Mouse (Mus musculus) cerebellum, adult 11 months (tissue): ENCODE results near the gene Dscam.

ENCODE experiments used
- DNase-seq: peaks from one replicate; pipeline ENCODE4 v3.0.0; 2022

The Dscam gene

DNA sequence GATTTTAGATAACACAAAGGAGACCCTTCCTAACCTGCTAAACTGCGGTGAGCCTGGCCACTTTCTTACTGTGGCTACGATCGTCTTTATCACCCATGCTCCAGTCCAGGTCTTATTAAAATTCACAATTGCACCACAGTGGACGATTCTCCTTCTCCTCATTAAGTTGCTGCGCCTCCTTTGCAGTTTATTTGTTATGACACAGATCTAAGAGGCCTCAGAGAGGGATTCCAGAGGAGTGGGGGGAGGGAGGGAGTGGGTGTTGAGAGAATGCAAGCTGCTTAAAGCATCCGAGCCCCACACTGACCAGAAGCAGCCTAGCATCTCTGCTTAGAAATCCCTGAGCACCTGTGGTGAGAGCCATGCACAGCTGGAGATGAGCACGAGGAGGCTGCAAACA lies 413.6 kb downstream of the Dscam start:
- no peak for DNase-seq

DNA sequence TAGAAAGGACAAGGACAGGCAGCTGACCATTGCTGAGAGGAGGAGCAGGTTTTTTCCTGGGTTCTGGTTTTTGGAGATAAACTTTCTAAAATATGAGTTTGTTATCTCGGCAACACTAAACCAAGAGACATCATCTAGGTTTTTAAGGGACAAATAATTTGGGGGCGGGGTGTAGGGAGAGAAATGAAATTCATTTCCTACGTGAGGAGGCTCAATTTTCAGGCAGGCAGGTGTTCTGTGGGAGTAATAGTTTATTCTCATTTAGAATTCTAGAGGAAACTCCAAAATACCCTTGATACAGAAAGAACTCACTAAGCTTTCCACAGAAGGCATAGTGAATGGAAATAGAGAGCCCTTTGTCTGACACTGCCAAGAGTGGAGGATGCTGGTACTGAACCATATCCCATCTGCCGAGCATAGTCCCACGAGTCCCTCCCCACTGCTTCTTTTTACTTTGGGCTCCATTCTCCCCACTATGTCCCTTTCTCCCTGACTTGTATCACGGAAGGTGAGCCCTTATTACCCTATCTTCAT lies 415.5 kb downstream of the Dscam start:
- DNase-seq: no peak

DNA sequence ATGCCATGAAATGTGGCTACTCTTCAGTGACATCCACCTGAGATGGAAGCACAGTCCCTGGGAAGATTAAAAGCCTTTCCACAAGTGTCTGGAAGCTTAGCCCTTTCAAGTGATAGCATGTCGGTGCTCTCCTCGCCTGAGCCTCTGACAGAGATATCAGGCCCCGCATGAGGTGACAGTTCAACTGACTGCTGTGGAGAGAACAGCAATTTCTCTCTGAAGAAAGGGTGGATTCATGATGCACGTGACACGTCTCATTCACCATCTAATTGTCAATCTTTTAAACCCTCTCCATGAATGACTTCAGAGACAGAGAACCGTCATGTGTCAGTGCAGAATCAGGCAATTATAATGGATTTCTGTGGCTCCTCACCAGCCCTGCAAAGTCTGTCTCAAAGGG lies 416.2 kb downstream of the Dscam start:
- DNase-seq: no peak

DNA sequence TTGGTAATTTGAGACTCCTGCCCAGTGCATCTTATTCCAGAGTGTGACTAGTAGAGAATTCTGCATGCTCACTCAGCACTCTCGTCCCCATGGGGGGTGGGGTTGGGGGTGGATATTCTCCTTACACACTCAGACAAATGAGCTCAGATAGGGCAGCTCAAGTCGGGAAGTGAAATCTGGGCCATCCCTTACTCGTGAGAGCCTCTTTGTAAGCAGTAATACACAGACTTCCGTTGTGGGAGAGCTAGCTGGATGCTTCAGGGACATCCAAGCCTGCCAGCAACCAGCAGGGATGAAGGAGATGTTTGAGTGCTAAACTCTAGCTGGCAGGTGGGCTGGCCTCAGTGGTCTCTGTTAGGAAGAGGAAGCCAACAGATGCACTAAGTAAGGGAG lies 416.8 kb downstream of the Dscam start:
- DNase-seq: peak; percentile 8

DNA sequence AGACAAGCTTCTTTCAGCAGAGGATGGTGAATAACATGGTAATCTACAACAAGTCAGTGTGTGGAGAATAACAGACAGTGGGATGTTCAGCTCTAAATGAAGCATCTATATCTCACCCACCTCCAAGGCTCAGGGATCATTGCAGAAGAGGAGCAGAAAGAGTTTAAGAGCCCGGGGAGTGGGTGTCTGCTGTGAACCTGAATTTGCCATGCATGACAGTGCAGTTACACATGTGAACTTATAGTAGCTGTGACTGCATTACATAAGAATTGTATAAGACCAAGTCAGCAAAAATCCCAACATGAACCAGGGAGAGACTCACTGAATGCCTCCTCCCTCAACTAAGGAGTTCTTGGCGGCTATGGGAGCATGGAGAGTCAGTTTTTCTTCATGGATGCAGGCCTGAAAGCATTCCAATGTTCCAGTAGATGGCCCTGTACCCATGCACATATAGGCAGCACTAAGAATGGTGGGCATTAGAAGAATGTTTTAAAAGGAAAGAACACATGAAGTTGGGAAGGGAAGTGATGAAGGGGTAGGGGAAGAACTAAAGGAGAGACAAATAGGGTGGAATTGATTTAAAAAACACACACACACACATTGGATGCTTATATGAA lies 417.3 kb downstream of the Dscam start:
- DNase-seq: no peak

DNA sequence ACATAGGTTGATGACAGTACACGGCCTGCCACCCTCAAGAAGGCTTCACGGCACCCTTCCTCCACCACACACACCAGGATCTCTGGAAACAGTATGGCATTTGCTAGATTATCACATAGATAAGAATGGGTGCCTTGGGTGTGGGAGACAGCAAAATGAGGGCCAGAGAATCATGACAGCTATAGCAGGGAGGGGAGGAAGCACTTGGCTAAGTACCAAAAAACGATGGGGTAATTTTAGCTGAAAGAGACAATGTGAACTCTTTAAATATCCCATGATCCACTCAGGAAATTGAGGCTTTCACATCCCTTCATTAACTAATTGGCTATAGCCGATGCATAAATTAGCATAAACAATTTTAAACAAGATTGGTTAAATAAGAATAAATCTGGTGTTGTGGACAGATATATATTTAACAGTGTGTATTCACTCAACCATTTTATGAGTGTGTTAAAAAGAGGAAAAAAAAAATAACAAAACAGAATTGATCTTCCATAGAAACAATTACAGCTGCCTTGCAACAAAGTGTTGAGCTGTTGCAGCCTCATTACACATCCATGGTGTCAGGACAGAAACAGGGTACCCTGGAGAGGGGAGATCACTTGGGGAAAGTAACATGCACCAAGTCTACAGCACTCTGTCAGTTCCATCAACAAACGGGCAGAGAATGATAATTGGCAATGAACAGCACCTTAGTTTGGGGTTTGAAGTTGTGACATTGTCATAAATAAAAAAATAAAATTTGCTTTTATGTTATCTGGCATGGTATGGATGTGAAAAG lies 427.9 kb downstream of the Dscam start:
- DNase-seq: no peak

DNA sequence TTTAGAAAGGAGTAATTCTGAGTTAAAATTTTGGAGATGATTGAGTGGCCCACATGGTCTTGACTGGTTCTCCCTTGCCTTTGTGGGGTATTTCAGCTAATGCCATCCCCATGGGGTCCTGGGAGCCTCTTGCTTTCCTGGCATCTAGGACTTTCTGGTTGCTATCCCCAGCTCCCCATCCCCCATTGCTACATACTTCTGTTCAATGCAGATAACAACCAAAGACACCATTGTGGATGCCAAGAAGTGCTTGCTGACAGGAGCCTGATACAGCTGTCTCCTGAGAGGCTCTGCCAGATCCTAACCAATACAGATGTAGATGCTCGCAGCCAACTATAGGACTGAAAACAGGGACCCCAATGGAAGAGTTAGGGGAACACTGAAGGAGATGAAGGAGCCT lies 429.2 kb downstream of the Dscam start:
- no peak for DNase-seq

DNA sequence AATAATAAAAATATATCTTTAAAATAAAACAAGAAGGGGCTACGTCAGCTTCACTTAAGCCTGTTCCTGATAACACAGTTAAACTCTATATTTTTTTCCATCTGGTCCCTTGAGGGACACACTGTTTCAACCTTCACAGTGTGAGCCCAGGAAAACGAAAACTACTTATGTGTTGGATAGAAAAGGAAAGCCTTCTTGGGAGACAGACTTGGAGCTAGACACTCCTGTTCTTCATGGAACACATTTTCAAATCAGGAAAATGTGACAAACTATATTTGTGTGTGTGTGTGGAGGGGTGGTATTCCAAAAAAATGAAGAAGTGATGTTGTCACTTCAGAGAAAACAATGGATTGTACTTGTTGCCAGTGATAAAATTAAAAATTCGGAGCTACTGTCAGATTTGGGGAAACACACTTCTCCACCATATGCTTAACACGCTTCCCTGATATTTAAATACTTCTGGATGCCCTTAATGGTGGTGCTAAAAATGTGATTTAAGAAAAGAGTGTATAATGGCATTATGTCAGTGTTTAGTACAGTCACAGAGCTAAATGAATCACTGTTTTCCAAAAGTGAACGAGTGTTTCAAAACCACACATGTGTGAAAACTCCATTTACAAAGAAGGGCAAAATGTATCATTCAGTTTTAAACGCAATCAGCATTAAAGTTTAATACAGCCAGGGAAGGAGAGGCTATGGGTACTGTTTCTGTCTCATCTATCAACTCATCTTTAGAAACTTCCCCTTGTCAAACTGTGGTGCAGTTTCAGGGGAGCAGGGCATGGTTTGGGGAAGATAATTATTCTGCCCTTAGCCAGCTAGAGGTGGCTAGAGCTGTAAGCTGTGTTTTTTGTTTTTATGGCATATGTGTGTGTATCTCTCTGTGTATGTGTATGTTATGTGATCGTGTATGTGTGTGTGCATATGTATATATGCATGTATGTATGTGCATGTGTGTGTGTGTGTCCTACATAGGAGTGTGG lies 430.2 kb downstream of the Dscam start:
- no peak for DNase-seq

DNA sequence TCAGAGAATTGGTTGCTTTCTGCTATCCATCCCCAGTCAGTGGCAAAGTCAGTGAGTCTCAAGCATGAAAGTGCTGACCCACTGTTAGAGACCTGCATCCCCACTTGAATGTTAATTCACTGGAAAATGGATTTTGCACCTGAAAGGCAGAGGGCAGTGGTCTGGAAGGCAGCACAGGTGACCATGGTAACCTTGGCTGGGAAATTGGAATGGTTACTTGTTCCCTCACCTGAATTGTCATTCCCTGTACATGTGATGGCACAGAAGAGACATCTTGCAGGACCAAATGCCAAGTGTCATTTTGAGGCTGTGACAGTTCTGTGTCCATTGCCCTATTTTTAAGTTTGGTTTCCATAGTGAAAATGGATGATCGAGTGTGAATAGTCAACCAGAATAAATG lies 434.1 kb downstream of the Dscam start:
- no peak for DNase-seq

DNA sequence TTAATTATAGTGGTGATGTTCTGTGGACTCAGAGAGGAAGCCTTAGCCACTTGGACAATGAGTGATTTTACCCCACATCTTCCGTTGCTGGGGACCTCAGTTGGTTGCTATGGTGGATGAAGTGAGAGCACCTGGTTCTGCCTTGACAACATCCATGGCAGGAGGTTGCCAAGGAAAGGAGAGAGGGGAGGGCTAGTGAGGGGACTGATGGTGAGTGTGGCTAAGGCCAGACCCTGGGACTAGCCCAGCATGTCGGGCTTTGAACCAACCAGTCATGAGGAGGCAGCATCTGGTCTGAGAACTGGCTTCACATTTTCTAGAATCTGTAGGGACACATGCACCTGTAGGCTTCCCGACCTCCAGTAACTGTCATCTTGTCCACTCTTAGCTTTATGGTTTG lies 439.7 kb downstream of the Dscam start:
- no peak for DNase-seq

DNA sequence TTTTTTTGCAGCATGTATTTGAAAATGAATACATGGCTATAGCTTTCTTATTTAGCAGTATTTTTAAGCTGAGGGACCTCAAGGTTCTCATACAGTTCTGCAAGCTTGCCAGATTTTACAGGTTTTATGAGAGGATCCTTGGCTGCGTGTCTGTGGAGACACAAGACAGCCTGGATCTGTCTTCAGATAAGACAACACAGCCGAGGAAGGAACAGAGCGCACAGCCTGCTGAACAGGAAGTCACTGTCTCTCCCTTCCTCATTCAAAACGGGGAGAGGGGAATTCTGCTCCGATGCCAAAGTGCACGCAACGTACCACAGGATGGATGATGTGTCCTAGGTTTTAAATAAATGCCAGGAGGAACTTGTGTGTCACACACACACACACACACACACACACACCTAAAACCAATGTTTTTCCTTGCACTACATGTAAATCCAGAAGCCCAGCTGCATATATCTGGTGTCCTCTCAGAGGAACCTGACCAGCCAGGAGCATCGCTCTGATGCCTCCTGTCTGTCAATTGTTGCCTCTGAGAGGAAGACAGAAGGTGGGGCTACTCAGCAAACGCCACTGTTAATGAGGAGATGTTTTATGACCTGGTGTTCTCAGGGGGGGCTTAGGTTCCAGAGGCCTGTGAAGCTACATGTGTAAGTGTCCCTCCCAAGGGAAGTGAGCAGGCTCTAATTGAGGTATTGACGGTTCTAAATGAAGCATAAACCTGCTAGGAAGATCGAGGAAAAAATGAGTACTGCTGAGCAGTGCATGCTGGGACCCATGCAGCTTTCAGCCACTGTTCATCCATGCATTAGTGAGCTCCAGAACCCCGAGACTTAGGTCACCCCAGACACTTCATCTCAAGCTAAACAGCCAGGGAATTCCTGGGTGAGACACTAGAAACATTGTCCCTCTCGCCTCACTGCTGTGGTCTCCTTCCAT lies 442.4 kb downstream of the Dscam start:
- DNase-seq: no peak

DNA sequence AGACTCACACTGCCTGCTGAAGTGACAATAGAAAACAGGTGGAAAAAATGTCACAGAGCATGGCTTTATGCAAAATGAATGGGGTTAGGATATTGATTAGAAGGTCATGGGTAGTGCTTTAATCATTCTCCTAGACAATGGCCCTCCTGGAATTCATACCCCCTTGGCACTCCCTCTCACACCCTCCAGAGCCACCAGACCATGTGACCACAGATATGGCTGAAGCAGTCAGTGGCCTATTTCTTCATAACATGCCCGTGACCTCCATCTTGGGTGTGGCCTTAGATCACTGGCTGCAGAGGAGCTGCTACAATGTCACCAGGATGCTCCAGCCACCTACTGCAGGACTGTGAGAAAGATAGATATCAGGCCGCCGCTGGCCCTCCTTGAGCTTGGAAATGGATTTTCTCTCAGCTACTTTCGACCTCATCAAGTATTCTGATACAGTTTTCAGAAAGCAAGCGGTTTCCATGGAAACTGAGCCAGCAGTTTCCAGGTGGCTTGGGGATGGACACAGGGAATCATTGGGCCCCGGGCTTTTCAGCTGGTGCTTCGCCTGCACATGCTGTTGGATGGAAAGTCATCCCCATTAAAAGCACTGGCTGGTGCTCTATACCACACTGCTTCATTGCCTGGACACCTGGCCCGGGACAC lies 445.4 kb downstream of the Dscam start:
- DNase-seq: no peak

DNA sequence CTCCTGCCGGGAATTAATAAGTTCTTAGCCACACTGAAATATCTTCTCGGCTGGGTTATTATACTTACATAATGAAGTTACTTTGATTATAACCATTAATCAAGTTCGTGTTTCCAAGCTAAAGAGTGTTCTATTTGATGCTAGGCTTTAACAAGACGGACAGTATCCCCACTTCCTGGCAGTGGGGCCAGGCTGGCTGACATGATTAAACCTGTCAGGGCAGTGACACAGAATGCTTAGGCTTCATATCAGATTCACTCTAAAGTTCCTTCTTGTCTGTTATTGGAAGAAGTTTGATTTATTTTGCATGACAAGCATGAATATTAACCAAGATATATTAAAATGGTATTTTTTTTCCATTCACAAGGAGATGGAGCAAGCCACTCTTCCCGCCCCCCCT lies 446.0 kb downstream of the Dscam start:
- no peak for DNase-seq

DNA sequence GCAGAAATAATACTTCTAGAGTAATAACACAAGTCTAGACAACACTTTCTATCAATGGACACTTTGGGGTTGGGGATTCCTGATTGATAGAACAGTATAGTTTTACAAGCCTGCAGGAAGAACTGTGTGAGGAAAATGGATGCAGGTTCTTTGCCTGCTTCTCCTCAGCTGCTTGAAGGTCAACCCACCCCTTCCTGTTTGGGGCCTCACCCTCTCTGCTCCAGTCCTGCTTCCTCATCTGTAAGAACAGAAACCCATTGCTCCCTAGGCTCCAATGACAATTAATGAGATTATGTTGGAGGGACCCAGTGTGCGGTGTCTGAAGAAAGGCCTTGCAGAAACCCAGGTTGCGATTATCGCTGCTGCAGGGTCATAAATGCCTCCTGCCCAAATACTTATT lies 446.4 kb downstream of the Dscam start:
- DNase-seq: no peak

DNA sequence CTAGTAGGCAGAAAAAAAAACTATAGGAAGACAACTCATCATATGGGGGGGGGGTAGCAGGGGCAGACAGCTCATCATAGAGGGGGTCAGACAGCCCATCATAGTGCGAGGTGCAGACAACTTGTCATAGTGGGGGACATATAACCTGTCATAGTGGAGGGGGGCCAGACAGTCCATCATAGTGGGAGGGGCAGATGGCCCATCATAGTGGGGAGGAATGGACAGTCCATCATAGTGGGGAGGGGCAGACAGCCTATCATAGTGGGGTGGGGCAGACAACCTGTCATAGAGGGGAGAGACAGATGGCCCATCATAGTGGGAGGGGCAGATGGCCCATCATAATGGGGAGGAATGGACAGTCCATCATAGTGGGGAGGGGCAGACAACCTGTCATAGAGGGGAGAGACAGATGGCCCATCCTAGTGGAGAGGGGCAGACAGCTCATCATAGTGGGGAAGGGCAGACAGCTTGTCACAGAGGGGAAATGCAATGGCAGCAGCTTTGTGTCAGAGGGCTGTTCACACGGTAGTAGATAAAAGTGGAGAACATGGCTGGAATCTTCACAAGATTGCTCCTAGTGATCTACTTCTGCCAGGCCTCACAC lies 447.4 kb downstream of the Dscam start:
- no peak for DNase-seq

DNA sequence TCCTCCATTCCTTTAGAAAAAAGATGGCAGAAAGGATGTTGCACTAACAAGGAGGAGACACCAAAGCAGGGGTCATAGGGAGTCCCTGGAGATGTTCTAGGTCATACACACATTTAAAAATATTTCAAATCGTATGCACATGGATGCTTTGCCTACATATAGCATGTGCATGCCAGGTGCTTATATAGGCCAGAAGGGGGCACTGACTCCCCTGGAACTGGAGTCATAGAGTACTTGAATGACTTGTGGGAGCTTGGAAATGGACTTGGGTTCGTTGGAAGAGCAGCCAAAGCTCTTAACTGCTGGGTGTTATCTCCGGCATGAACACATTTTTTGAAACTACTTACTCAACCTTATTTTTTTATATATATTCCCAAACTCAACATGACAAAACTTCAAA lies 448.4 kb downstream of the Dscam start:
- no peak for DNase-seq

DNA sequence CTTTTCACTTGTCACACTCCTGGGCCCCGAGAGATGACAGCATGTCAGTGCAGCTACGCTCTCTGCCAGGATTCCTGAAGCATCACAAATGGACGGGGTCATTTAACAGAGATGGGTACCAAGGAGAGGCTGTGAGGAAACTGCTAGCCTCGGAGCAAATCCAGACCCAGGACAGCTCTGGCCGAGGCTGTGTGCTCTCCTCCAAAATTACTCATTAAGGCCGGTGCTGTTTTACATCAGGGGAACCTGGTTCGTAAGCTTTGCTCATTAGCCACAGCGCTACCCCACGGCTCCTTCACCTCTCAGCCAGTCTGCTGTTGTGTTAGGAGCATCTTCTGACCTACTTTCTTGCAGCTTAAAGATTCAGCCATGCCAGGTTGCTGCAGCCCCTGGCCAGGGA lies 449.3 kb downstream of the Dscam start:
- DNase-seq: peak; percentile 16

DNA sequence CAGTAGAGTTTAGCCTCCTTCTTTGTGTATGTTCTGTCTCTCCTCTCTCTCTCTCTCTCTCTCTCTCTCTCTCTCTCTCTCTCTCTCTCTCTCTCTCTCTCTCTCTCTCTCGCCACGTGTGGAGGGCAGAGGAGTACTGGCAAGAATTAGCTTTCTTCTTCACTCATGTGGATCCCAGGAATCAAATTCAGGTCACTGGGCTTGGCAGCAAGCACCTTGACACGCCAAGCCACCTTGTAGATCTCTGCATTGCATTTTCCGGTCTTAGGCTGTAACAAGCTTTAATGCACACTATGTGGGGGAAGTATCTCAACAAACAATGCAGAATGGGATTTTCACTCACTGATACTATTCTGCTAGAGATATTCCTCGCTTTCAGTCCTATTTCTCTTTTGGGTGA lies 449.9 kb downstream of the Dscam start:
- no peak for DNase-seq

DNA sequence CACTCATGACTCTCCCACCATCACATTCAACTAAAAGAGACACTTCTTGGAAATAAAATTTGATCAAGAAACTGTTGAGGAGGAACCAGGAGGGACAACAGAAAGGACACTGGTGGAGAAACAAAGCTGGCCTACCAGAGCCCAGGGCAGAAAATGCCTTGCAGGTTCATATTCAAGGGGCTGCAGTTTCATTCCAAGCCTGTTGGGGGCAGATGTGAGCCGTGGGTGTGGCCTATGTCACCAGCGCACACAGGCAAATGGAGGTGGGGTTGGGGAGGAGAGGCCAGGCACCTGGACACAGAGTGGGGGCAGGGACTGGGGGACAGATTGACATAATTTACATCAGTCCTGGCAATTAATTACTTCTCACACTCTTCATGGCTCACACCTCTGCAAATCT lies 452.3 kb downstream of the Dscam start:
- no peak for DNase-seq

DNA sequence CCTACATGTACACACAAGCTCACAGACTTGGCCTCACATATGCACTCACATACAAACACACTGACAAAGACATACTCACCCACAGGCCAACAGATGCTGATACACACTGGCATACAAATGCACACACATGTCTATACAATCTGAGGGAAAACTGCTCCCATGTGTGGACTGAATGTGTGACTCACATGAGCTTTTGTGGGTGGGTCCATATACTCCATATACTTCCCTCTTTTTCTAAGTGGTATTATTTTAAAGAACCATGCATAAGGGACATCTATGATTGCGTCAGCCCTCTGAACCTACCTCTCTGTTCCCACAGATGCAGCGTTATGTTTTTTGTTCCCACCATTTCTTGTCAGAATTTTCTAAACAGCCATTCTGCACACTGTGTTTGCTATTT lies 453.9 kb downstream of the Dscam start:
- DNase-seq: no peak

DNA sequence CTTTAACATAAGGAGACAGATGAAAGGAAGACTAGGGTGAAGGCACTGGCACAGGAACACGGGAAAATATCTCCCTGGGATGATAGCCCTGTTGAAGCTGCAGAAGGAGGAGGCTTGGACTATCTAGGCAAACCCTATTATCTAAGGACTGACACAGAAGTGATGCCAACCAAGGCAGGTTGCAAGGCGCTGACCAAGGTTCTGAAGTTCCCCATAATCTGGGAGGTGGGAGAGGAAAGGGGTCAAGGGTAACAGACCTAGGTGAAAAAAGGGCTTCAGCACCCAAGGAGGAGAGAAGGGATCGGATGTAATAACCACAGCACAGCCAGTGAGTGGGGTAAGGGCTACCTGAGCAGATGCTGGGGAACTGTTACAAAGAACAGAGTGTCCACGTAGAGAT lies 458.6 kb downstream of the Dscam start:
- no peak for DNase-seq
